In genomic region chr7:89231200-89231790, GRCm38 (mm10) we compare ENCODE assay signal across 17 mouse cellular contexts.
A peak's percentile ranks its signal among the peaks of the same experiment; 100 is the strongest.
DNase-seq lines count a peak whose midpoint lies in the region; ATAC-seq and TF ChIP-seq lines count a peak whose summit lies in the region.
"Had no signal": no experiment of that assay in that cellular context is flagged by ENCODE, and none has a peak within 500 bp of the region (broad histone marks: within the 10 kb centered on the region; RNA-seq: fewer than 3 reads in every experiment).

No protein-coding gene starts in this region.

- TF ChIP-seq CTCF in hindbrain, postnatal 0 days (IDR thresholded peaks at IDR 0.05; ENCODE audit: low read depth) = no peak

- no peaks in the 10 kb centered on the region for H3K9me3 ChIP-seq in hindbrain, postnatal 0 days (ENCODE audit: low read length)
- H3K9me3 ChIP-seq in hindbrain, embryonic 10.5 days = no peaks in the 10 kb centered on the region
- H3K9me3 ChIP-seq: heart, embryonic 10.5 days; limb, embryonic 12.5 days; liver, embryonic 12.5 days had no signal

- no peaks in the 10 kb centered on the region for H3K4me1 ChIP-seq in hindbrain, postnatal 0 days (ENCODE audit: insufficient read depth, low read length)
- H3K4me1 ChIP-seq in hindbrain, embryonic 10.5 days (replicated peaks) = no peaks in the 10 kb centered on the region
- H3K4me1 ChIP-seq: heart, embryonic 10.5 days; limb, embryonic 12.5 days; liver, embryonic 12.5 days had no signal

- peak; percentile 50 to 55 for DNase-seq in cerebellum, postnatal 10 days
- DNase-seq in cerebellum, adult 8-10 months = no peak
- peak; percentile 27 for DNase-seq in hindbrain, postnatal 0 days (ENCODE audit: low spot score)
- DNase-seq in hindbrain, embryonic 10.5 days (ENCODE audit: low spot score) = no peak
- DNase-seq in adipocyte (ENCODE audit: low spot score) = peak; percentile 17
- peak; percentile 37 for DNase-seq in brain, adult 2 months (ENCODE audit: low read depth, low spot score)
- DNase-seq: gastrocnemius, postnatal 36 days; kidney, adult 8-10 months; kidney, postnatal 14 days; lung, embryonic 14.5 days; lung, postnatal 4 days; right cerebral cortex, postnatal 25 days had no signal

- no peak overlapping the region for H3K27ac ChIP-seq in hindbrain, postnatal 0 days
- no peak overlapping the region for H3K27ac ChIP-seq in hindbrain, embryonic 10.5 days
- H3K27ac ChIP-seq: heart, embryonic 10.5 days; limb, embryonic 12.5 days; liver, embryonic 12.5 days had no signal

- no peaks in the 10 kb centered on the region for H3K27me3 ChIP-seq in hindbrain, postnatal 0 days (ENCODE audit: insufficient read depth, low read length)
- H3K27me3 ChIP-seq in hindbrain, embryonic 10.5 days (ENCODE audit: insufficient read depth, poor library complexity, severe bottlenecking) = no peaks in the 10 kb centered on the region
- H3K27me3 ChIP-seq: limb, embryonic 12.5 days; liver, embryonic 12.5 days; Patski had no signal

- H3K4me3 ChIP-seq in hindbrain, postnatal 0 days (ENCODE audit: low read length) = no peak overlapping the region
- no peak overlapping the region for H3K4me3 ChIP-seq in hindbrain, embryonic 10.5 days
- H3K4me3 ChIP-seq: heart, embryonic 10.5 days; limb, embryonic 12.5 days; liver, embryonic 12.5 days had no signal

- 67% methylated on average over 3 of the region's 3 CpGs for WGBS in hindbrain, postnatal 0 days
- WGBS in hindbrain, embryonic 10.5 days = 92% methylated on average over 3 of the region's 3 CpGs

- no peak overlapping the region for H3K4me2 ChIP-seq in hindbrain, postnatal 0 days (ENCODE audit: low read depth, low read length)
- H3K4me2 ChIP-seq: limb, embryonic 12.5 days; liver, embryonic 12.5 days; lung, embryonic 14.5 days had no signal

- no peaks in the 10 kb centered on the region for H3K36me3 ChIP-seq in hindbrain, postnatal 0 days (ENCODE audit: insufficient read depth, low read length)
- H3K36me3 ChIP-seq in hindbrain, embryonic 10.5 days = no peaks in the 10 kb centered on the region
- H3K36me3 ChIP-seq: heart, embryonic 10.5 days; limb, embryonic 12.5 days had no signal

- ATAC-seq in hindbrain, postnatal 0 days = no peak
- no peak for ATAC-seq in activated CD4-positive, CD25-positive, alpha-beta regulatory T cell, adult 4 months
- ATAC-seq: liver, embryonic 12.5 days; Patski had no signal

- no peak overlapping the region for H3K9ac ChIP-seq in hindbrain, postnatal 0 days (replicated peaks; ENCODE audit: low read length)
- H3K9ac ChIP-seq: limb, embryonic 12.5 days; liver, embryonic 12.5 days; lung, embryonic 14.5 days had no signal

Comparison
In these comparisons a context has a peak if more than half of its experiments do, and no peak if none do; other contexts are left out.
1. DNase-seq: peak in cerebellum, postnatal 10 days (2 of 2), hindbrain, postnatal 0 days (single experiment), adipocyte (single experiment) and brain, adult 2 months (single experiment); none in cerebellum, adult 8-10 months (single experiment) and hindbrain, embryonic 10.5 days (single experiment).